Mouse (Mus musculus) megakaryocyte-erythroid progenitor cell, adult 5-6 weeks (primary cell): Measurements from ENCODE around the gene Plet1. TPM values are rescaled to one million over a fixed set of nuclear protein-coding genes. Genes with fewer than 3 reads are reported as not detected.
A peak's percentile ranks its signal among the peaks of the same experiment; 100 is the strongest.

Experiments used
- ATAC-seq: replicated peaks from 2 replicates; pipeline ENCODE4 v1.8.0; 2016; ENCODE audit warnings: mild to moderate bottlenecking, inconsistent platforms; ENCODE audit not compliant: severe bottlenecking, poor library complexity, low FRiP score, low TSS enrichment
- total RNA-seq, 2 experiments: library from RNA; stranded (forward) in 1 of 2; stranded (reverse) in 1 of 2; fragments of 200-1000, 215-1000 nt in 1 of 2; fragments of >200 nt in 1 of 2; fragmentation: Nextera tagmentation in 1 of 2; gene quantifications; 2 replicates each; pipeline ENCODE4 v1.2.3; 2014 to 2017

Plet1 gene
- total RNA-seq, 2 experiments from 2014 or later, result not detected

GRCm38 (mm10) chr9:50527860-50528259 is 33.5 kb downstream of the Plet1 start:
- peak; percentile 65 for ATAC-seq

GRCm38 (mm10) chr9:50528293-50528892 is 34.1 kb downstream of the Plet1 start, which contains the start of gene Pts:
Gene Pts (minus strand): TSS chr9:50528724.
- peak; percentile 82 for ATAC-seq

- ATAC-seq, result no peak
Measured at GRCm38 (mm10) chr9:50530890-50531289, 36.6 kb downstream of the Plet1 start.

GRCm38 (mm10) chr9:50533328-50533727 is 39.0 kb downstream of the Plet1 start:
- ATAC-seq, result peak; percentile 58

GRCm38 (mm10) chr9:50533791-50534190 is 39.5 kb downstream of the Plet1 start:
- peak; percentile 36; the same call in 1 of the 2 replicates for ATAC-seq

- no peak for ATAC-seq
Measured at GRCm38 (mm10) chr9:50535930-50536329, 41.6 kb downstream of the Plet1 start.

GRCm38 (mm10) chr9:50536603-50537135 is 42.3 kb downstream of the Plet1 start:
- ATAC-seq, result no peak

- no peak for ATAC-seq
Measured at GRCm38 (mm10) chr9:50537295-50537694, 43.0 kb downstream of the Plet1 start.

GRCm38 (mm10) chr9:50540170-50540569 is 45.8 kb downstream of the Plet1 start:
- ATAC-seq, result no peak

GRCm38 (mm10) chr9:50542401-50542800 is 48.1 kb downstream of the Plet1 start:
- no peak for ATAC-seq

- no peak for ATAC-seq
Measured at GRCm38 (mm10) chr9:50547859-50548478, 53.6 kb downstream of the Plet1 start.

- ATAC-seq, result no peak
Measured at GRCm38 (mm10) chr9:50548936-50549335, 54.6 kb downstream of the Plet1 start.

GRCm38 (mm10) chr9:50552206-50552605 is 57.9 kb downstream of the Plet1 start:
- no peak for ATAC-seq

GRCm38 (mm10) chr9:50553547-50553946 is 59.2 kb downstream of the Plet1 start:
- no peak for ATAC-seq

GRCm38 (mm10) chr9:50554241-50555093 is 60.1 kb downstream of the Plet1 start, which contains the start of gene Il18:
Gene Il18 (plus strand): TSS chr9:50554827.
- no peak for ATAC-seq

- no peak for ATAC-seq
Measured at GRCm38 (mm10) chr9:50555094-50555446, 60.7 kb downstream of the Plet1 start, which contains the start of gene Bco2. Gene Bco2 (minus strand): TSS chr9:50555181.
